Mouse (Mus musculus): ENCODE data around the gene Mapk8.
A peak's percentile ranks its signal among the peaks of the same experiment; 100 is the strongest.

The Mapk8 gene

DNA sequence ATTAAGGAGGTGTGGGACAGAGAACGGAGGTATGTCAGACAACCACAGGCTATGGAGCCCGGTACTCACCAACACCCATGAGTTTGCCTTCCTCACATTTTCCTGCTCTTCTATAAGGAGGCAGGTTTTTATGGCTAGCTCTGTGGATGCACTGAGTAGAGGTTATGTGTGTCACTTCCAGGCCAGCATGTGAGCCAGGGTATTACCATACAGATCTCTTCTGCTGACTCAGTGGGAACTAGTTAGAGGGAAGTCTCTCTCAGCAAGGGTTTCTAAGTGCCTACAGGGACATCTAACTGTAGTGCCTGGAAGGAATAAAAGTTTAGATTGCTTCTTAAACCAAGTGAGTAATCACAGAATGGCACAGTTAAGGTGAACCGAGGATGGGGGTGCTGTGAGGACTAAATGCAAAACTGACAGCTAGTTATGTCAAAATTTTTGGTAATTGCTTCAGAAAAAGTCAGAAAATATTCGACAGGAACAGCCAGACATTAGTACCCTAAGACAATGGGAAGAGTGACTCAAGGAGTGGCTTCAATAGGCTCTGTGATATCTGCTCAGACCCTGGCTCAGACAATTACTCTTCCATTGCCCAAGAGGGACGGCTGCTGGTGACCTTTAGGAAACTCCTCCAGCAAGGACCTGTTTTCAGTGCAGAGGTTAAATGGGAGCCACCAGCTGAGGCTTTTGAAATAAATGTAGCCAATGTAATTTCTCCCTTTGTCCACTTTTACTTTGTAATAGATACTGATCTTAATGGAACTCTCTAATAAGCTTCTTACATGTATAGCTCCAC lies 48.7 kb downstream of the Mapk8 start:
- no peak for DNase-seq (ENCODE audit: low spot score)

- no peak for DNase-seq (ENCODE audit: low spot score)
Observed at GRCm38 (mm10) chr14:33380830-33381457, 66.0 kb downstream of the Mapk8 start.

DNA sequence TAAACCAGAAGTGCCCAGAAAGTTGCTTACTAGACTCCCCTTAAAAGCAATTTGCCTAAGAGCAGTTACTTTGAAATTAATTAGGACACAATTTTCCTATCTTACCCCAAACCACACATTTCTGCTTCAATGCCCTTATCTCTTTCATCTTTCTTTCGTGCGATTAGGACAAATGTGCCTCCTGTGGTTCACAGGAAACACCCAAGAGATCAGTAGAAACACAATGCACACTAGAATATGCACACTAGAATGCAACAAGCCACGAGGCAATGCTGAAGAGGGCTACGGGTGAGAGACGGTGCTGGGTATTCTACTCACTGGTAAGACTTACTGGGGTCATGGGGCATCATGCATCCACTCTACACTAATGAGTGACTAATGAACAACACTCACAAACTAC lies 68.2 kb downstream of the Mapk8 start:
- DNase-seq (ENCODE audit: low spot score) = no peak

DNA sequence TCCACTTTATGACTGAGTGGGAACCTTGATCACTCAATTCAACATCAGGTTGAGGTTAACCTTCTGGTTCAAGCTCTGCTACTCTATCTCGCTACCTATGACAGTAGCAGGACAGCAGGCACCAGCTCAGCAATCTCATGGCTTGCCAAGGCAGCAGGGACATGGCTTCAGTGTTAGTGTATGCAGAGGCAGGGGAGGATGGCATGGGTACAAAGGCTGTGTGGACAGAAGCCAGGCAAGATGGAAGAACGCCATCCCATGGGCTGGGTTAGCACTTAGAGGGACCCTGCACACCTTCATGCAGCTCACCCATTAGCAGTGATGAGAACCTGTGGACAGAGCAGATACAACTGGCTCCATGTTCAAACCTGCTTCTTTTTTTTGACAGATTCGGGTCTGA lies 69.7 kb downstream of the Mapk8 start:
- no peak for DNase-seq (ENCODE audit: low spot score)

DNA sequence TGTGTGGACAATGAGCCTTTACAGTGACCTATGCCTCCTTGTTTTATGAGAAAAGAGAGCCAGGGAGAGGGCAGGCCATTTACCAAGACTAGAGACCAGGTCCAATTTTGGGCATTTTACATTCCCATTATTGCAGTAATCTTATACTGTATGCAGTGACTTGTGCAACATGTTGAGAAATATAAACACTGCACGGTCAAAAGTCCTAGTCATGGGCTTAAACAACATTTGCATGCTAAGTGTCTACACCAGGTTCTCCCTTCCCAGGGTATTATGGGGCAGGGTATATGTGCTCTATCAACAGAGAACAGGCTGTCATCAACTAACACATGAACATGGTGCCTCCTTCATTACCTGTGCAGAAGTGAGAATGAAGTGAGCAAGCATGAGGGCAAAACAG lies 72.9 kb downstream of the Mapk8 start:
- DNase-seq (ENCODE audit: low spot score) = no peak

GRCm38 (mm10) chr14:33373271-33373670 lies 73.7 kb downstream of the Mapk8 start:
- DNase-seq (ENCODE audit: low spot score) = no peak

DNA sequence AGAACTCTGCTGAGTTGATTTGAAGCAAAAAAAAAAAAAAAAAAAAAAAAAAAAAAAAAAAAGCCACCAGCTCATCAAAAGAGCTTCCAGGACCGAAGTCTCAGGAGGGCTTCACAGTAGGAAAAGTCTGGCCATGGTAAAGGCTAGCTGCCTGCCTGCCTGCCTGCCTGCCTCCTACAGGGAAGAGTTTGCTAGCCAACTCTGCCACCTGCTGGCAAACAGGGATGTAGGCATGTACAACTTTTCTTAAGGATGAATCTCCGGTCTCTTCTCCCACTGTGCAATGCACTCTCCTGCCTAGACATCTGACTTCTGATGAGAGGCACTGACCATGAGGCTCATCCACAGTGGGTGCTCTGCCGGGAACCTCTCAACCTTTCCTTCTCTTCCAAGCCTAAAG lies 75.7 kb downstream of the Mapk8 start:
- peak; percentile 83 for DNase-seq (ENCODE audit: low spot score)

GRCm38 (mm10) chr14:33370056-33370455 lies 76.9 kb downstream of the Mapk8 start:
- DNase-seq (ENCODE audit: low spot score) = peak; percentile 64

DNA sequence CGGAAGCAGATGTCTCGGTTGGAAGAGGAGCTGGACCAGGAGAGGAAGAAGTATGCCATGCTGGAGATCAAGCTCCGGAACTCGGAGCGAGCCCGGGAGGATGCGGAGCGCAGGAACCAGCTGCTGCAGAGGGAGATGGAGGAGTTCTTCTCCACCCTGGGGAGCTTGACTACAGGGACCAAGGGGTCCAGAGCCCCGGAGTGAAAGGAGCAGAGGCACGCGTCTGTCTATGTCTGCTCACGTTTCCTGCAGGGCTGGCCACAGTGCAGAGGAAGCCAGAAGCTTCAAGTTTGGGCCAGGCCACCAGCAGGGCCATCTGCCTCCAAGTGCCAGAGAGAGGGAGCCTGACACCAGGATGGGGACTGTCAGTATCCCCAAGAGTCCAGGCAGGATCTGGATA lies 77.6 kb downstream of the Mapk8 start:
- DNase-seq (ENCODE audit: low spot score) = no peak

- no peak for DNase-seq (ENCODE audit: low spot score)
Observed at GRCm38 (mm10) chr14:33366891-33367777, 79.8 kb downstream of the Mapk8 start.

- DNase-seq (ENCODE audit: low spot score) = no peak
Observed at GRCm38 (mm10) chr14:33364061-33364460, 82.9 kb downstream of the Mapk8 start.

DNA sequence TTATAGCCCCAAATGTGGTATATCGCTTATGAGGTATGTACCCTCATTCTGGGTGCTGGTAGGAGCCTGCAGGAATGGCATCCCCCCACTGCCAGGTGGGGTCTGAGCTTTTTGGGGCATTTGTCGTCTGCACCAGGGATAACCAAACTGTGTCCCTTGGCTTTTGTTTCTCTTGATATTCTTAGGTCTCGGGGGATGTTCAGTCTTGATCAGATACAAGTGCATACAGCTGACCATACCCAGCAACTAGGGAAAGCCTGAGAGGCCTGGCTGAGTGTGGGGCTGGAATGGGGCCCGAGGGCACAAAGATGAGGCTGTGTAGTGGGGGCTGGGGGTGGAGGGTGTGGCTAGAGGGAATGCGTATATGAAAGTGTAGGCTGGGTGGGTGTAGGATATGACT lies 83.3 kb downstream of the Mapk8 start:
- DNase-seq (ENCODE audit: low spot score) = no peak

DNA sequence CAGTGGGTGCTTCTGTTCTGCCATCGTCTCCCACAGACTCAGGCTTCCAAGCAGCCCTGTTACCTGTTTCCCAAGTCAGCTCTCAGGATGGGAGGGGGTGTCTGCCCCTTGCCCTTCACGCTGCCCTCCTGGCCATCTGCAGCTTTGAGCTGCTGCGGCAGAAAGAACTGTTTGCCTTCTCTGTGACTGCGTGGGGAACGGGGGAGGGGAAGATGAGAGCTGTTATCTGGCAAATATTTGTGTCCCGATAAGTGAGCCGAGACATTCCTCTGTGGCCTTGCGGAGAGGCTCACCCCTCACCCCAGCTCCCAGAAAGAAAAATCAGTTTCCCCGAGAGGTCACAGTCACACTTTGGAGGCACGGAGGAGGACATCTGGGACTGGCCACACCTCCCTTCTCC lies 84.2 kb downstream of the Mapk8 start:
- DNase-seq (ENCODE audit: low spot score) = no peak

- no peak for DNase-seq (ENCODE audit: low spot score)
Observed at GRCm38 (mm10) chr14:33362122-33362521, 84.8 kb downstream of the Mapk8 start.

- peak; percentile 34 for DNase-seq (ENCODE audit: low spot score)
Observed at GRCm38 (mm10) chr14:33361546-33361945, 85.4 kb downstream of the Mapk8 start.

DNA sequence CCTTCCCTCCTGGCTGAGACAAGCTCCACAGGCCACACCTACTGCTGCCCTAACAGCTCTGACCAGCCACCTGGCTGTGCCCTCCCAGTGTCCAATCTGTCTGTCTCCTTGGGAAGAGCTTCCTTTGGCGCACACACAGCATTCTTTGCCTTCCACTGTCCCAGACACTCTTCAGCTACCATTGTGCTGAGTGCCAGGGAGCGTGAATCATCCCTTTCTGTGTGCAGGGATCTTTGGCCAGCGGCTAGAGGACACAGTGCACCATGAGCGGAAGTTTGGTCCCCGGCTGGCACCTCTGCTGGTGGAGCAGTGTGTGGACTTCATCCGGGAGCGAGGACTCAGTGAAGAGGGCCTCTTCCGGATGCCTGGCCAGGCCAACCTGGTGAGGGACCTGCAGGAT lies 88.1 kb downstream of the Mapk8 start:
- no peak for DNase-seq (ENCODE audit: low spot score)

- DNase-seq (ENCODE audit: low spot score) = no peak
Observed at GRCm38 (mm10) chr14:33357600-33358368, 89.2 kb downstream of the Mapk8 start.

DNA sequence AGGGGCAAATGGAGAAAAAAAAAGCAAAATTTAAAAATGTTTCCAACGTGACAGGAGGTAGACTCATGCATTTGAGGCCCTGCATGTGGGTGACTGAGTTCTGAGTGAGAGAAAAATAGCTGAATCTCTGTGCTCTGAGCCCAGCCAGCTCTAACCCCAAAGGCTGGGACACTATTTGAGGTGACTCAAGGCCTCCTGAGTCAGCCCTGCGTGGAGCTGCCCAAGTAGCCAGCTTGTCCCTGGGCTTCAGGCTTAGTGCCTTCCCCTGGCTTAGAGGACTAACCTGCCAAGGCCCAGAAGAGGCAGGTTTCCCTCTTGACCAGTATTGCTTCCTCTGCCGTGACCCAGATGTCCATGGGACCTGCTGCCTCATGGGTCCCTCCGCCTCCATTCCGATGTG lies 91.7 kb downstream of the Mapk8 start:
- no peak for DNase-seq (ENCODE audit: low spot score)

GRCm38 (mm10) chr14:33352890-33353289 lies 94.1 kb downstream of the Mapk8 start:
- DNase-seq (ENCODE audit: low spot score) = no peak

GRCm38 (mm10) chr14:33351984-33352722 lies 94.8 kb downstream of the Mapk8 start:
- no peak for DNase-seq (ENCODE audit: low spot score)

GRCm38 (mm10) chr14:33351019-33351418 lies 95.9 kb downstream of the Mapk8 start:
- DNase-seq (ENCODE audit: low spot score) = peak; percentile 37

Data from embryo, embryonic 10 days (tissue).